Mouse (Mus musculus): ENCODE measurements around the gene Herc2. TPM values are rescaled to one million over a fixed set of nuclear protein-coding genes. Genes with fewer than 3 reads are reported as not detected.
"Not testable (repeated sequence)": the region's sequence is repeated elsewhere in the genome, so short reads cannot be mapped to it uniquely, and the experiment has no call there.

Gene Herc2
- 41.3 and 48.2 TPM in 2 replicates for polyA plus RNA-seq (2015; fragmentation: Nextera tagmentation; extraction: Ambion mirVana)

GRCm38 (mm10) chr7:56049831-56050321, at the start of gene Herc2:
Gene Herc2, plus strand, starts transcription at chr7:56050196.
- Histone ChIP-seq H3K27ac (replicated peaks) (peak within 1 kb of the TSS; percentile 94), H3K4me1 (replicated peaks) (peaks cover 31% of the 10 kb centered on the region), H3K27me3 (no peaks in the 10 kb centered on the region), H3K4me3 (peak within 1 kb of the TSS; percentile 87), H3K9me3 (no peaks in the 10 kb centered on the region), H3K9ac (peak within 1 kb of the TSS; percentile 87), H3K4me2 (peak within 1 kb of the TSS; percentile 80), H3K36me3 (no peaks in the 10 kb centered on the region)
- peak; percentile 100 for ATAC-seq (ENCODE audit: low read depth)
- 0% methylated on average over 47 of the region's 47 CpGs for WGBS

DNA sequence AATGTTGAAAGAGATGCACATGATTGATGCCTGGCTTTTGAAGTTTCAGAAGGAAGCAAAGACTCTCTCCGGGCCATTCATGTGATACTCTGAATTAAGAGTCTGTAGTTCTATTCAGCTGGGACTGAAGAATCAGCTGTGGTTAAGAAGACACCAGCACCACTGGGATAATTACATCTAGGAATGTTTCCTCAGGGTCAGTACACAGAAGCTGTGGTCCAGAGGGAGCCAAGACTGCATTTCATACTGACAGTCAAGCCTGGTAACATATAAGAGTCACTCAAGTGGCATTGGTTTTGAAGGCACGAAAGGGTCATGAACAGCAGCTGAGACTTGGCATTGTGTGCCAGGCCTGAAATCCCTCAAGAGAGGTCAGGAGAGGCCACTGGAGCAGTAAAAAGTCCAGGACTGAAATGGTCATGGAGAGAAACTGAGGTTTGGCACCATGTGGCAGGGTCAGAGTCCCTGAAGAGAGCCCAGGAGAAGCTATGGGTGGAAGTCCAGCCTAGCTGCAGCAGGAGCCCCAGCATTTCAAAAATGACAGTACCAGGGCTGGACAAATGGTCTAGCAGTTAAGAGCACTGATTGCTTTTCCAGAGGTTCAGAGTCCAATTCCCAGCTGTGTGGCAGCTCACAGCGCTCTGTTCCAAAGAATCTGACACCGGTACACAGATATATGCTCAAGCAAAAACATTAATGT, 39.5 kb upstream of the Herc2 start:
- H3K27me3 ChIP-seq: no peaks in the 10 kb centered on the region
- 72% methylated on average over 4 of the region's 4 CpGs for WGBS

GRCm38 (mm10) chr7:56011018-56011333, 39.0 kb upstream of the Herc2 start:
- Histone ChIP-seq H3K27me3 (no peaks in the 10 kb centered on the region), H3K36me3 (0 out of 2 replicates have a peak, but pooled peaks cover 4% of the 10 kb centered on the region)

More for the DNA sequence above, 39.5 kb upstream of the Herc2 start:
- Histone ChIP-seq H3K9me3 (no peaks in the 10 kb centered on the region), H3K9ac (no peak overlapping the region), H3K36me3 (no peaks in the 10 kb centered on the region), H3K27ac (replicated peaks) (no peak overlapping the region), H3K4me3 (no peak overlapping the region), H3K4me1 (replicated peaks) (no peaks in the 10 kb centered on the region), H3K4me2 (no peak overlapping the region)
- ATAC-seq (ENCODE audit: low read depth): no peak

GRCm38 (mm10) chr7:56013261-56014001, 36.6 kb upstream of the Herc2 start:
- 96% methylated on average over 14 of the region's 14 CpGs for WGBS
- Histone ChIP-seq H3K4me1 (replicated peaks) (peaks cover 7% of the 10 kb centered on the region), H3K9me3 (no peaks in the 10 kb centered on the region), H3K27me3 (no peaks in the 10 kb centered on the region), H3K4me3 (no peak overlapping the region), H3K4me2 (no peak overlapping the region), H3K9ac (no peak overlapping the region), H3K27ac (replicated peaks) (no peak overlapping the region), H3K36me3 (0 out of 2 replicates have a peak, but pooled peaks cover 6% of the 10 kb centered on the region)
- ATAC-seq (ENCODE audit: low read depth): no peak

More at GRCm38 (mm10) chr7:56011018-56011333, 39.0 kb upstream of the Herc2 start:
- no peak for ATAC-seq (ENCODE audit: low read depth)
- H3K4me3 ChIP-seq: no peak overlapping the region
- no peak overlapping the region for H3K9ac ChIP-seq
- no peak overlapping the region for H3K27ac ChIP-seq (replicated peaks)
- no peaks in the 10 kb centered on the region for H3K9me3 ChIP-seq
- H3K4me1 ChIP-seq (replicated peaks): no peaks in the 10 kb centered on the region
- H3K4me2 ChIP-seq: no peak overlapping the region

DNA sequence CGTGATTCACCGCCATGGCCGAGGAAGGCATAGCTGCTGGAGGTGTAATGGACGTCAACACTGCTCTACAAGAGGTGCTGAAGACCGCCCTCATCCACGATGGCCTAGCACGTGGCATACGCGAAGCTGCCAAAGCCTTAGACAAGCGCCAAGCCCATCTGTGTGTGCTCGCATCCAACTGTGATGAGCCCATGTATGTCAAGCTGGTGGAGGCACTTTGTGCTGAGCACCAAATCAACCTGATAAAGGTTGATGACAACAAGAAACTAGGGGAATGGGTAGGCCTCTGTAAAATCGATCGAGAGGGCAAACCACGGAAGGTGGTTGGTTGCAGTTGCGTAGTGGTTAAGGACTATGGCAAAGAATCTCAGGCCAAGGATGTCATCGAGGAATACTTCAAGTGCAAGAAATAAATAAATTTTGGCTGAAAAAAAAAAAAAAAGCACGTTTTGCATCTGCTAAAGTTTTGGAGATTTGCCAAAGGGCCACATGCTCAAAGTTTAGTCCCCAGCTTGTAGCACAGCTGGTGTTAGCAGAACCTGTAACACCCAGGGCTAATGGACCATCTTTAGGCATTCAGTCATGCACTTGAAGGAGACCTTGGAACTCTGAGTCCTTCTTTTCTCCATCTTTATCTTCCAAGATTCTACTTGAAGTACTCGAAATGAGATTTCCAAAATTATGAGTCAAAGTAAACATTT, 35.8 kb upstream of the Herc2 start:
- H3K4me3 ChIP-seq; H3K9me3 ChIP-seq; H3K27ac ChIP-seq (replicated peaks); H3K27me3 ChIP-seq; H3K9ac ChIP-seq; H3K4me2 ChIP-seq; ATAC-seq (ENCODE audit: low read depth); H3K36me3 ChIP-seq: not testable (repeated sequence)
- WGBS: 87% methylated on average over 6 of the region's 18 CpGs
- H3K4me1 ChIP-seq (replicated peaks): peaks cover 13% of the 10 kb centered on the region

GRCm38 (mm10) chr7:56015172-56015571, 34.8 kb upstream of the Herc2 start:
- peaks cover 17% of the 10 kb centered on the region for H3K4me1 ChIP-seq (replicated peaks)
- WGBS: 90% methylated on average over 6 of the region's 6 CpGs
- no peak for ATAC-seq (ENCODE audit: low read depth)

GRCm38 (mm10) chr7:56015837-56016236, 34.2 kb upstream of the Herc2 start:
- H3K27ac ChIP-seq (replicated peaks): no peak overlapping the region
- ATAC-seq (ENCODE audit: low read depth): no peak
- H3K4me1 ChIP-seq (replicated peaks): peaks cover 17% of the 10 kb centered on the region
- H3K27me3 ChIP-seq: no peaks in the 10 kb centered on the region
- no peaks in the 10 kb centered on the region for H3K9me3 ChIP-seq
- H3K4me3 ChIP-seq: no peak overlapping the region
- H3K4me2 ChIP-seq: no peak overlapping the region
- 0 out of 2 replicates have a peak, but pooled peaks cover 6% of the 10 kb centered on the region for H3K36me3 ChIP-seq
- H3K9ac ChIP-seq: no peak overlapping the region
- WGBS: 90% methylated on average over 7 of the region's 7 CpGs

More at GRCm38 (mm10) chr7:56015172-56015571, 34.8 kb upstream of the Herc2 start:
- Histone ChIP-seq H3K27ac (replicated peaks) (no peak overlapping the region), H3K4me2 (no peak overlapping the region), H3K9ac (no peak overlapping the region), H3K4me3 (no peak overlapping the region), H3K36me3 (0 out of 2 replicates have a peak, but pooled peaks cover 6% of the 10 kb centered on the region), H3K9me3 (no peaks in the 10 kb centered on the region), H3K27me3 (no peaks in the 10 kb centered on the region)

- H3K9me3 ChIP-seq: no peaks in the 10 kb centered on the region
- no peak overlapping the region for H3K27ac ChIP-seq (replicated peaks)
- no peak overlapping the region for H3K4me3 ChIP-seq
- WGBS: 82% methylated on average over 3 of the region's 3 CpGs
- peaks cover 17% of the 10 kb centered on the region for H3K4me1 ChIP-seq (replicated peaks)
- no peak overlapping the region for H3K9ac ChIP-seq
- peak overlapping the region; percentile 72 for H3K4me2 ChIP-seq
- H3K36me3 ChIP-seq: 0 out of 2 replicates have a peak, but pooled peaks cover 6% of the 10 kb centered on the region
- no peak for ATAC-seq (ENCODE audit: low read depth)
- no peaks in the 10 kb centered on the region for H3K27me3 ChIP-seq
These were observed 32.2 kb upstream of the Herc2 start for GRCm38 (mm10) chr7:56017761-56018160.

- peaks cover 17% of the 10 kb centered on the region for H3K4me1 ChIP-seq (replicated peaks)
- no peaks in the 10 kb centered on the region for H3K27me3 ChIP-seq
- ATAC-seq (ENCODE audit: low read depth): no peak
- peak overlapping the region; percentile 78 for H3K4me3 ChIP-seq
- H3K9ac ChIP-seq: peak overlapping the region; percentile 89
- no peaks in the 10 kb centered on the region for H3K9me3 ChIP-seq
- 54% methylated on average over 7 of the region's 7 CpGs for WGBS
- H3K4me2 ChIP-seq: peak overlapping the region; percentile 72
- 0 out of 2 replicates have a peak, but pooled peaks cover 6% of the 10 kb centered on the region for H3K36me3 ChIP-seq
- H3K27ac ChIP-seq (replicated peaks): peak overlapping the region; percentile 87
These were observed 31.5 kb upstream of the Herc2 start for GRCm38 (mm10) chr7:56018446-56018971.

- H3K27me3 ChIP-seq: no peaks in the 10 kb centered on the region
- under 1% methylated on average over 70 of the region's 71 CpGs for WGBS
- no peaks in the 10 kb centered on the region for H3K9me3 ChIP-seq
- H3K9ac ChIP-seq: peak overlapping the region; percentile 89
- H3K36me3 ChIP-seq: 0 out of 2 replicates have a peak, but pooled peaks cover 6% of the 10 kb centered on the region
- peak overlapping the region; percentile 72 for H3K4me2 ChIP-seq
- ATAC-seq (ENCODE audit: low read depth): peak; percentile 96
- peak overlapping the region; percentile 78 for H3K4me3 ChIP-seq
- peaks cover 17% of the 10 kb centered on the region for H3K4me1 ChIP-seq (replicated peaks)
- peak overlapping the region; percentile 87 for H3K27ac ChIP-seq (replicated peaks)
These were observed 30.7 kb upstream of the Herc2 start for GRCm38 (mm10) chr7:56018972-56019929.

DNA sequence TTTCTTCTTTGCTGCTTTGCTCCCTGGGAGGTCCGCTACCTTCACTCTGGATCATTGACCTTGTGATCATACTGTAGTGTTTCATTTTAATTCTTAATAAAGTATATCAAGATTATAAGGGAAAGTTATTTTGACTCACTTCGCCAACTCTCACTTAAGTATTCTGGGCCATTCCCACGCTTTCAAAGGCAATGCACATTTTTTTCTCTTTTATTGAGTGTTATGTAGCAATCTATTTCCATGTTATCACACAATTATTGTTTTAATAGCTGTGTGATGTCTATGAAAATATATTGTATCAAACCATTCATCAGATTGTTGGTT, 30.1 kb upstream of the Herc2 start, which contains the start of gene Nipa1:
Gene Nipa1 (minus strand): TSS at position 25 of the 324 bp plus-strand sequence.
- Histone ChIP-seq H3K36me3 (0 out of 2 replicates have a peak, but pooled peaks cover 6% of the 10 kb centered on the region), H3K4me1 (replicated peaks) (peaks cover 17% of the 10 kb centered on the region), H3K9me3 (no peaks in the 10 kb centered on the region), H3K27me3 (no peaks in the 10 kb centered on the region), H3K27ac (replicated peaks) (peak within 1 kb of the TSS; percentile 87), H3K9ac (peak within 1 kb of the TSS; percentile 89), H3K4me3 (peak within 1 kb of the TSS; percentile 78), H3K4me2 (peak within 1 kb of the TSS; percentile 72)
- 52% methylated on average over 3 of the region's 3 CpGs for WGBS
- no peak for ATAC-seq (ENCODE audit: low read depth)

Measured in neural tube, embryonic 13.5 days (tissue).